Mouse (Mus musculus) lung, postnatal 10 days (tissue): ENCODE measurements around the gene Cyp2b10.
"Not testable (repeated sequence)": the region's sequence is repeated elsewhere in the genome, so short reads cannot be mapped to it uniquely, and the experiment has no call there.

Experiments used
- DNase-seq: peaks from one replicate; pipeline ENCODE4 v3.0.0; 2021

Cyp2b10 gene

GRCm38 (mm10) chr7:25897411-25897810 lies at the start of gene Cyp2b10:
Gene Cyp2b10 (plus strand): TSS chr7:25897620.
- peak; percentile 43 for DNase-seq

- peak; percentile 94 for DNase-seq
Measured at GRCm38 (mm10) chr7:25847722-25848443, 49.5 kb upstream of the Cyp2b10 start.

DNA sequence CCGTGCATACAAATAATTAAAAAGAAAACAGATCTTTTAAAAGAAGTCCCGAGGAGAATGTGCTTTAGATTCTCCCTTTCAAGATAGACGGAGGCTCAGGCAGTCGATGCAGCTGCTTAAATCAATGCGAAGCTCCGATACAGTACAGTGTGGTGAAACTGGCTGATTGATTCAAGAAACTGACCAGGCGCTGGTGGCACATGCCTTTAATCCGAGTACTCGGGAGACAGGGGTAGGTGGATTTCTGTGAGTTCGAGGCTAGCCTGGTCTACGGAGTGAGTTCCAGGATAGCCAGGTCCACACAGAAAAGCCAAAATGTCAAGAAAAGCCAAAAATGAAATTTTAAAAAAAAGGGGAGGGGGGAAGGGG lies 49.0 kb upstream of the Cyp2b10 start:
- no peak for DNase-seq

- peak; percentile 83 for DNase-seq
Measured at GRCm38 (mm10) chr7:25855082-25855481, 42.3 kb upstream of the Cyp2b10 start.

DNA sequence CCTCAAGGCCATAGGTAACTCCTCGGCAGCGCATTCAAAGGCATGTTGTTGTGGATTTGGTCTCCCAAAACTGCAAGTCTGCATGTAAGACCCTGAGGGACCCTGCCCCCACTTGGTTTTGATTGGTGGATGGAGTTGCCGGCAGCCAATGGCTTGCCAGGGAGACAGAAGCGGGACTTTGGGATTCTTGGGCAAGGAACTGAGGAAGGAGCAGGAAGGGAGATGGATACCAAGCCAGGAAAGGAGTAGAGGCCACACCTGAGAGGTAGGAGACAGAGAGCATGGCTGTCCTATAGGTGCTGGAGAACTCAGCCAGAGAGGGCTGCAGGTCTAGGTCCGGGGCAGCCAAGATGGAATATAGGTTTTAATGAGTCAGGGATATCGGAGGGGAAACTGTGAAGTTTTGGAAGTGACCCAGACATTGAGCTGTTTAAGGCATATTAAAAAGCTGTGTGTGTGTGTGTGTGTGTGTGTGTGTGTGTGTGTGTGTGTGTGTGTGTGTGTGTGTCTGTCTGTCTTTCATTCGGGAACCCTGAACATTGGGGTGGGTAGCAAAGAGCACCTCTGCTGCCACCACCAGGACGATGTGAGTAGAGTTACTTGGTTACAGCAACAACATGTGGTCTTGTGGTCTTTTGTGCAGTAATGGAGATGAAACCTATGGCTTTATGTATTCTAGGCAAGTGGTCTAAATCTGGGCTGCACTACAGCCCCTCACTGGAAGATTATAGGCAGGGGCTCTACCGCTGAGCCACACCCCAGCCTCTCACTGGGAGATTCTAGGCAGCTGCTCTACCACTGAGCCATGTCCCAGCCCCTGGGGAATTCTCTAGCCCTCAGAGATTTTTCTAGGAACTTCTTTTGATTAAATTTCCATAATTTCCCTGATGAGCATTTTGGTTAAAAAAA lies 37.2 kb upstream of the Cyp2b10 start:
- peak; percentile 25 for DNase-seq

DNA sequence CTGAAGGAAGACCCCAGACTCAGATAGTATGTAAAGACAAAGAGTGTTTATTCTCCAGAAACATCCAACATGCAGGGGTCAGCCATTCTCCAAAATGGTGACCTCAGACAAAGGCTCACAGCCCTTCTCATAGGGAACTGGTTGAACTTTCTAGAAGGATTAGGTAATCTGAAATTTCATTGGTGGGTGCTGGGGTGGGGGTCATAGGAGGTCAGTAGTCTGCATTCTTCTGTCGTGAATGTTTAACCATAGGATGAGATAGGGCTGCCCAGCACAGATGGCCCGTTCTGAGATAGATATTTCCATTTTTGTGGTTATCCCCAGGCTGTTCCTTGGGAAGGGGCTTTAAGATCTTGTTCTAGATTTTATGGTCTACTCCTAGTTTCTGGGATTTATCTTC lies 35.1 kb upstream of the Cyp2b10 start:
- no peak for DNase-seq

DNA sequence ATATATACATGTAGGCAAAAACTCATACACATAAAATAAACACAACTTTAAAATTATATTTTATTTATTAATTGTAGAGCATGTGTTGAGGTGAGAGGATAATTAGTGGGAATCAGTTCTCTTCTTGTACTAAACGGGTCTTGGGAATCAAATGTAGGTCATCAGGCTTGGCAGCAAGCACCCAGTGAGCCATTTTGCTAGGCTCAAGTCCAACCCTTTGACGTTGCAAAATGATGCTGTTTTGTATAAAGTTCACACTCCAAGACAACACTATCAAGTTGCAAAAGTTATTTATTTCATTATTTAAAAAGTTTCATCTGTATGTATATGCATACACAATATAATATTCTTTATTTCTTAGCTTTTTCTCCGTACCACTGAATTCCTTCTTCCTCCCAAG lies 33.7 kb upstream of the Cyp2b10 start:
- no peak for DNase-seq

- DNase-seq: no peak
Measured at GRCm38 (mm10) chr7:25864861-25865260, 32.6 kb upstream of the Cyp2b10 start.

- no peak for DNase-seq
Measured at GRCm38 (mm10) chr7:25869789-25870188, 27.6 kb upstream of the Cyp2b10 start.

DNA sequence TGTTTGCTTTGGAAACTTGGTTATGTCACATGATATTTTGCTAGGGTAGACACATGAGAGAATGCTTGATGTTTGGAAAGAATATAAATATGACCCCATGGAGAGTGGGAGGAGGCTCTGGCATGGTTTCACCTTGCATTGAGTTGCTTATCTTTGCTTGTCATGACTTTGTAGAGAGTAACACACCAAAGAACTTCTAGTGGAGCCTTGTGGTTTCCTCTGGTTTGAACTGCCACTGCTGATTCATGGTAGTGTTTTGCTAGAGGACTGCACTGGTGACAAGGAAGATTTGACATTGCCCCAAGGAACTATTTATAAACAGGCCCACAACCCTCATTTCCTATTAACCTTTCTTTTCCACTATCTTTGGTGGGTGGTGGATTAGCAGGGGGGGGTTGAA lies 24.8 kb upstream of the Cyp2b10 start:
- no peak for DNase-seq

GRCm38 (mm10) chr7:25878735-25879134 lies 18.7 kb upstream of the Cyp2b10 start:
- DNase-seq: peak; percentile 43

DNA sequence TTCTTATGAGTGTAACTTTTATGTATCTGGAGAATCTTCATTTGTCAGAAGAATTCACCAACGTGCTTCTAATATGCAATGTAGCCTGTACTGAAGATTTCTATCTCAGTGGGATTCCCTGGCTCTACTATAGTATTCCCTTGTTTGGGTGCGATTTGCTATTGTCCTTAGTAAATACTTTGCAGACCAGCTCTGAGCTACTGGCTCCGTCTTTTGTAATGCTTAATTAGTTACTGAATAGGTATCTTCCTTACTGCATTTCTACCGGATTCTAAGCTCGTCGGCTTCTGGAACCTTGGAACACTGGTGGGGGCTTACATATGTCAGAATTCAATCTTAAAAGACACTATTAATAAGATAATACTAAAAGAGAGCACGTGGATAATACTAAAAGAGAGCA lies 16.7 kb upstream of the Cyp2b10 start:
- DNase-seq: not testable (repeated sequence)

- DNase-seq: no peak
Measured at GRCm38 (mm10) chr7:25884272-25884671, 13.1 kb upstream of the Cyp2b10 start.

DNA sequence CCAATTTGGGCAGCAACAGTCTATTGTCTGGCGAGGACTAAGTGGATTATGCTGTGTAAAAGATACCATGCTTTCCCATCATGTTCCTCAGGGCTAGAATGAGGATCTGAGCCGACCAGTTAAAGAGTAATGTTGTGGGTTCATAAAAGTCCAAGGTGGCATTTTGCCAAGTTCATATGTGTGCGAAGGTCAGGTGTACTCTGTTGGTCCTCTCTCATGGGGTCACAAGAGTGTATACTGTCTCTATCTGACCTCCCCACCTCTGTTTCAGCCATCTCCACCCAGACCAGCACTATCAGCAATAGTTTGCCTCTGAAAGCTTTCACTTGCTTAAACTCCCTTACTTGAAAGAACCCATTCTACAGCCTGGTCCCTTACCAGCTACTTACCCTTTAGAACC lies 9.7 kb upstream of the Cyp2b10 start:
- DNase-seq: no peak

GRCm38 (mm10) chr7:25893159-25893558 lies 4.3 kb upstream of the Cyp2b10 start:
- DNase-seq: peak; percentile 24

DNA sequence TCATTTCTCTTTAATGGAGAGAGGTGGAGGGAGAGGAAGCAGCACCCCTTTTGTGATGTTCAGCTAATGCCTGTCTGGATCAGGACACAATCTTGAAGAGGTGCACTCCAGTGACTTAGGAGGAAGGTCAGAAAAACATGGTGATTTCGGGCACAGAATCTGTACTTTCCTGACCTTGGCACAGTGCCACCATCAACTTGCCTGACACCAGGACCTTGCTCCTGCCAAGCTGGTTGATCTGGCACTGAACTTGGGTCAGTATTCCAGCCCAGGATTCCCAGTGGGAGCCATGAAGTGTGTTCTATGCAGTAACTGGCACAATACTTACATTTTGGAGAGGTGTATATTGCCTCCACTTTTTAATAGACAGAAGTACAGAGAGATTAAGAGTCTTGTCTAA lies 2.3 kb upstream of the Cyp2b10 start:
- no peak for DNase-seq

- DNase-seq: no peak
Measured at GRCm38 (mm10) chr7:25898064-25898463, 644 bp downstream of the Cyp2b10 start.

DNA sequence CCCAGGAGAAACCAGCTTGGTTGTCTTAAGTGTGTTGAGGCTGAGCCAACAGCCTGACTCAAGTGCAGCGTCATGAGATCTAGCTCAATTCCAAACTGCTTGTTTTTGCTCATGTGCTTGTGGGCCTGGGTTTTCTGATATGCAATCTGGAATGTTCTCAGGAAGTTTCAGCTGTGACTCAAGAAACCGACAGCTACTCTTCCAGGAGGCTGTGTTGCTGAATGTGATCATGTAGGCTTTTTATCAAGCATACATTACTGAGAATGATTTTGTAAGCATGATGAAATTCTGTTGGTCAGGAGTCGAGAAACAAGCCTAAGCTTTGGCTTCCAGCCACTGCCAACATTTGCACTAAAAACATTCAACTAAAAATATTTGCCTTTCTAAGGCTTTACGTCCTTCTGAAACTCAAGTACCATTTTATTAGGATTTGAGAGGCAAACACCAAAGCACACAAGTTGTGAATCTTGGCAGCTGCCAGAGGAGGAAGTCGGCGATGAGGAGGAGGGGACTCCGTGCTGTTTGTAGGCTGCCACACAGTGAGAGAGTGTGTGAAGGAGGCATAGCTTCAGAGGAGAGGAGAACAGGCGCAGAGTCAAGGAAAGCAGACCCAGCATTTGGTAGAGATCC lies 4.8 kb downstream of the Cyp2b10 start:
- peak; percentile 76 for DNase-seq

- DNase-seq: peak; percentile 22
Measured at GRCm38 (mm10) chr7:25903156-25903555, 5.7 kb downstream of the Cyp2b10 start.

GRCm38 (mm10) chr7:25904066-25904465 lies 6.6 kb downstream of the Cyp2b10 start:
- peak; percentile 58 for DNase-seq

DNA sequence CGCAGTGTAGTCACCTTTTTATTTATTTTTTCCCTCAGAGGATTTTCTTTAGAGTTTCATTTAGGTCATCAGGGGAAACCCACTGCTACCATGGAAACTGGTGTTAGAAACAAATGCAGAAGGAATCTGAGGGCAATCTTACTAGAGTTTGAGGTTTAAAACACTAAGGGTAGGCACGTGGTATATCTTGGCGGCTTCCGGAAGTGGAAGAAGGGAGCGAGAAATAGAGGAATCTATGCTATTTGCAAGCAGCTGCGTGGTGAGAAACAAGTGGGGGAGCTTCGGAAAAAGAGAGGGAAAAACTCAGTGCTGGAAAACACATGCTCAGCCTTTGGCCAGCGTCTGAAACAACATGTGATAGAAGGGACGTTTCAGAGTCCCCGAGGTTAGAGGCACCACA lies 7.1 kb downstream of the Cyp2b10 start:
- DNase-seq: no peak

DNA sequence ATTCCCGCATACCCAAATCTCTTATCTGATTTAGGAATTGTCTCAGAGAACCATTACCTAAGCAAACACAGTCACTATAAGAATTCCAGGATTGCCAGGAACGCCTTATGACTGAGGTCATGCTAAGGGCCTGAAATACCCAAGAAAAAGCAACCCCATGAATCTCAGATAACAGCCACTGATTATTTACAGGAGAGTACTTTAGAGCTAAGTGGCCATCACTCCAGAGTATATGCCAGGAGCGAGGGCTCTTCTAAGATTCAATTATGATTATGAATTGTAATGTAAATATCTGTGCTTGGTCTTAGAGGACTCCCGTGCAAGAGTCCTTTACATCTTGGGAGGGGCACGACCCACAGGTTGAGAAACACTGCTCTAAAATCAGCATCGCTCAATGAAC lies 10.0 kb downstream of the Cyp2b10 start:
- DNase-seq: no peak

GRCm38 (mm10) chr7:25910046-25910445 lies 12.6 kb downstream of the Cyp2b10 start:
- DNase-seq: no peak

DNA sequence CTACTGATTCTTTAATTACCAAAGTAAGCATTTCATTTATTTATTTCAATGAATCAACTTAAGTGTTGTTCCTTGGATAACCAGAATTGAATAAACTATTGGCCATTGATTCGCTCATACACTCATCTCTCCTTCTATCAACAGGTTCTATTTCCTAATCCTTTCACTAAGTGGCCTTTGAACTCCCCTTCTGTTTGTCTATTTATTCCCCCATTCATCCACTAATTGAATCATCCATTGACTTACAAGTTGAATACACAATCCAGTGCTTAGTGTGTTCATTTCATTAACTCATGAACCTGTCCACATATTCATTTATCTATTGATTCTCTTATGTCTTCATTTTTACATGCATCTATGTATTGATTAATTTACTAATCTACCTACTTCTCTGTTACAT lies 18.7 kb downstream of the Cyp2b10 start:
- DNase-seq: no peak
